Mouse (Mus musculus) lung, postnatal 0 days (tissue): Measurements from ENCODE around the gene Shbg.

Source experiments
- CTCF ChIP-seq: IDR thresholded peaks from 2 replicates; pipeline ENCODE4 v1.5.1; 2016; ENCODE audit warnings: antibody characterized with exemption, mild to moderate bottlenecking
- EP300 ChIP-seq: IDR thresholded peaks from 2 replicates; pipeline ENCODE4 v1.6.1; 2016; ENCODE audit warnings: antibody characterized with exemption, mild to moderate bottlenecking, control low read depth

- TF ChIP-seq CTCF (no peak), EP300 (no peak)
Observed at GRCm38 (mm10) chr11:69657462-69657881, 39.8 kb upstream of the Shbg start.
